10 mouse cellular contexts compared by ENCODE assay signal in the genomic region with DNA sequence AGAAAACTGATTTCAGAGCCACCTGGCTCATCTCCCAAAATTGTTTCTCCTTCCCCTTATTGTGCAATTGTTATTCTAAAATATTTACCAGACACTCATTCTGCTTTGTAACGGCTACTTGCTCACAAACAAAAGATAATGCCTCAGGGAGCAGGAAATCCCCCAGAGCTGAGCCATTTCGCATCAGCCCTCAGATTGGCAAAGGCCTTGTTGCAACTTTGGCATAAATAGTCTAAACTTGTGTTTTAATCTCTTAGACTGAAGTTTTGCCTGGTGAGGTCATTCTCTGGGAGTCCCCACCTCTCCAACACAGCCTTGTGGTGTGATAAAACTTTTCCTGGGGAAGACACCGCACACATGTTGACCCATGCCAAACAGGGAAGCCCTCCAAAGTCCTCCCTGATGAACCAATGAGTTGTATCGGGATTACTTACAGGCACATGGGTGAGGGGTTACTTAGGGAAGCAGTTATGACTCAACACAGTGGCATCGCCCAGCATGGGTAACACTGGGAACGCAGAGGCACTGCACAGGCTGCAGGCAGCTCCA. TPM values are rescaled to one million over a fixed set of nuclear protein-coding genes. Genes with fewer than 3 reads are reported as not detected.
DNase-seq lines count a peak whose midpoint lies in the region; ATAC-seq lines count a peak whose summit lies in the region.
"Had no signal": no experiment of that assay in that cellular context is flagged by ENCODE, and none has a peak within 500 bp of the region (broad histone marks: within the 10 kb centered on the region; RNA-seq: fewer than 3 reads in every experiment).

No protein-coding gene starts in this region.

- no peaks in the 10 kb centered on the region for H3K4me1 ChIP-seq in forebrain, embryonic 15.5 days
- 0 out of 2 replicates have a peak, but pooled peaks cover 4% of the 10 kb centered on the region for H3K4me1 ChIP-seq in forebrain, embryonic 12.5 days
- H3K4me1 ChIP-seq: kidney, embryonic 15.5 days had no signal

- H3K9ac ChIP-seq in forebrain, embryonic 15.5 days (replicated peaks), result no peak overlapping the region
- H3K9ac ChIP-seq in forebrain, embryonic 12.5 days, result no peak overlapping the region
- H3K9ac ChIP-seq: kidney, embryonic 15.5 days had no signal

- no peak overlapping the region for H3K27ac ChIP-seq in forebrain, embryonic 15.5 days (replicated peaks)
- no peak overlapping the region for H3K27ac ChIP-seq in forebrain, embryonic 12.5 days
- H3K27ac ChIP-seq: kidney, embryonic 15.5 days had no signal

- no peak overlapping the region for H3K4me3 ChIP-seq in forebrain, embryonic 15.5 days
- H3K4me3 ChIP-seq in forebrain, embryonic 12.5 days (replicated peaks), result no peak overlapping the region
- H3K4me3 ChIP-seq: kidney, embryonic 15.5 days had no signal

- WGBS in forebrain, embryonic 15.5 days, result 33% methylated on average over 6 of the region's 6 CpGs
- WGBS in forebrain, embryonic 12.5 days, result 52% methylated on average over 6 of the region's 6 CpGs

- H3K4me2 ChIP-seq in forebrain, embryonic 15.5 days (replicated peaks), result no peak overlapping the region
- no peak overlapping the region for H3K4me2 ChIP-seq in forebrain, embryonic 12.5 days
- H3K4me2 ChIP-seq: kidney, embryonic 15.5 days had no signal

- H3K36me3 ChIP-seq in forebrain, embryonic 15.5 days, result no peaks in the 10 kb centered on the region
- H3K36me3 ChIP-seq in forebrain, embryonic 12.5 days (replicated peaks), result no peaks in the 10 kb centered on the region
- H3K36me3 ChIP-seq: kidney, embryonic 15.5 days had no signal

- H3K9me3 ChIP-seq in forebrain, embryonic 15.5 days, result no peaks in the 10 kb centered on the region
- no peaks in the 10 kb centered on the region for H3K9me3 ChIP-seq in forebrain, embryonic 12.5 days
- H3K9me3 ChIP-seq: kidney, embryonic 15.5 days had no signal

- no peaks in the 10 kb centered on the region for H3K27me3 ChIP-seq in forebrain, embryonic 15.5 days
- H3K27me3 ChIP-seq in forebrain, embryonic 12.5 days, result no peaks in the 10 kb centered on the region

- peak; percentile 86 for DNase-seq in 3T3-L1 (ENCODE audit: low read depth, low spot score)
- peak; percentile 47 for DNase-seq in fibroblast of lung, adult 2 months (ENCODE audit: low read depth)
- DNase-seq in heart, postnatal 10 days, result peak; percentile 28 to 34
- DNase-seq in layer of hippocampus, adult 18-20 months (ENCODE audit: low spot score in 2 of 2), result no peak
- no peak for DNase-seq in cerebellum, postnatal 36 days
- DNase-seq in cerebellum, adult 9-10 months, result no peak

- intact Hi-C loops in heart, postnatal 10 days (cut with DNase I), result no loop called here

- 0 out of 2 replicates have a peak, but pooled peaks have one; percentile 19 for ATAC-seq in forebrain, embryonic 15.5 days (replicated peaks)
- no peak for ATAC-seq in forebrain, embryonic 12.5 days (ENCODE audit: low FRiP score)

RNA-seq across cellular contexts. Expression of a gene that starts 6.6 kb away (rescaled TPM):
- 9.5 and 10.1 TPM in 2 replicates for polyA plus RNA-seq in forebrain, embryonic 15.5 days (2015; fragmentation: Nextera tagmentation; extraction: Ambion mirVana)
- 26.8 and 29.3 TPM in 2 replicates for polyA plus RNA-seq in forebrain, embryonic 12.5 days (2016; fragmentation: Nextera tagmentation; extraction: Ambion mirVana)
- total RNA-seq in heart, postnatal 10 days (2021), result 1 to 10 TPM; 6.4 to 7.2 TPM
- total RNA-seq in layer of hippocampus, adult 18-20 months (2021), result under 1 TPM; 0.18 to 0.22 TPM

RNA-seq across cellular contexts. Expression of a gene that starts 29.6 kb away (rescaled TPM):
- 30.0 and 30.7 TPM in 2 replicates for polyA plus RNA-seq in forebrain, embryonic 15.5 days (2015; fragmentation: Nextera tagmentation; extraction: Ambion mirVana)
- polyA plus RNA-seq in forebrain, embryonic 12.5 days (2016; fragmentation: Nextera tagmentation; extraction: Ambion mirVana), result 25.7 and 27.6 TPM in 2 replicates
- total RNA-seq in heart, postnatal 10 days (2021), result 1 to 10 TPM; 8.8 to 8.9 TPM
- total RNA-seq in layer of hippocampus, adult 18-20 months (2021), result 10 to 100 TPM; 15.7 to 17.5 TPM

RNA-seq across cellular contexts. Expression of a gene that starts 40.6 kb away (rescaled TPM):
- 0.24 and 0.27 TPM in 2 replicates for polyA plus RNA-seq in forebrain, embryonic 15.5 days (2015; fragmentation: Nextera tagmentation; extraction: Ambion mirVana)
- 0.10 and 0.12 TPM in 2 replicates for polyA plus RNA-seq in forebrain, embryonic 12.5 days (2016; fragmentation: Nextera tagmentation; extraction: Ambion mirVana)
- total RNA-seq in heart, postnatal 10 days (2021), result 1 to 10 TPM; 2.7 to 2.9 TPM
- total RNA-seq in layer of hippocampus, adult 18-20 months (2021), result 1 to 10 TPM; 3.8 to 4.3 TPM
- polyA plus RNA-seq: limb, embryonic 11.5 days had no signal

Comparison
In these comparisons a context has a peak if more than half of its experiments do, and no peak if none do; other contexts are left out.
1. DNase-seq: peak in 3T3-L1 (single experiment), fibroblast of lung, adult 2 months (single experiment) and heart, postnatal 10 days (2 of 2); none in layer of hippocampus, adult 18-20 months (0 of 2), cerebellum, postnatal 36 days (0 of 2) and cerebellum, adult 9-10 months (single experiment).
2. RNA of a gene that starts 6.6 kb away (total RNA-seq): 6.4 to 7.2 TPM in heart, postnatal 10 days; 0.18 to 0.22 TPM in layer of hippocampus, adult 18-20 months; every median in the first group is over 4 times any median in the second.